Mouse (Mus musculus): ENCODE data around the gene Hoxd13.

The Hoxd13 gene

DNA sequence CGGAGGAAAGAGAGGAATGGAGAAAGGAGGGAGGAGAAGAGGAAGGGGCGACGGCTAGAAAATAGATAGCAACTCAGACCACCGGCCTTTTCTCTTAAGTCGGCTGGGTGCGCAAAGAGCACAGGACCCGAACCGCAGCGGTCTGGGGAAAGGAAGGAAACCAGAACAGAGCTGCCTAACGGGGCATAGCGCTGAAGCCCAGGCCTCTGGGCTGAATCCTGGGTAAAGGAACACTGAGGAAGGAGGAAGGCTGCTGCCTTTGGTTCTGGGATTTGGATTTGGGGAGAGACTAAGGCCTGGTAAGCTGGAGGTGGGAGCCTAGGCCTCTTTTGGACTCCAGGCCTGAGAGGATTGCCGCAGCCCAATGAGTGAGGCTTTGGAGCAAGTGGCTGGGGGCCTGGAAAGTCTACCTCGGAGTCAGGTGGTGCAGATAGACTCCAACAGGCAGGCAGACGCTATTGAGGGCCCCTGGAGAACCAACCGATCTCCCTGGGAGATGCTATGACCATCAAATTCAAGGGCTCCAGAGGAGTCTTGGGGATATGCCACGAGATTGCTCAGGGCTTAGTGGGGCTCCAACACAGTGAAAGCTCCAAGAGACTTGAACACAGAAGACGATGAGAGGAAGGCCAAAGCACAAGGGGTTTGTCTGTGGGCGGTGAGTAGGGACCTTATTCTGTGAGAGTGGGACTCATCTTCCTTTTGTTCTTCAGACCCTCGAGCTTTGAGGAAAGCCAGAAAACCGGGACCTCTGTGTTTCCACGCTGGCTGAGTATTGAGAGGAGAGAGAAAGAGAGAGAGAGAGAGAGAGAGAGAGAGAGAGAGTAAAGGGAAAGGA, 12.7 kb downstream of the Hoxd13 start:
- no peak for DNase-seq (ENCODE audit: low read depth, low spot score)

- no peak for DNase-seq (ENCODE audit: low read depth, low spot score)
Measured at GRCm38 (mm10) chr2:74681594-74682531, 13.8 kb downstream of the Hoxd13 start.

GRCm38 (mm10) chr2:74682796-74683195, 14.7 kb downstream of the Hoxd13 start:
- DNase-seq (ENCODE audit: low read depth, low spot score): no peak

DNA sequence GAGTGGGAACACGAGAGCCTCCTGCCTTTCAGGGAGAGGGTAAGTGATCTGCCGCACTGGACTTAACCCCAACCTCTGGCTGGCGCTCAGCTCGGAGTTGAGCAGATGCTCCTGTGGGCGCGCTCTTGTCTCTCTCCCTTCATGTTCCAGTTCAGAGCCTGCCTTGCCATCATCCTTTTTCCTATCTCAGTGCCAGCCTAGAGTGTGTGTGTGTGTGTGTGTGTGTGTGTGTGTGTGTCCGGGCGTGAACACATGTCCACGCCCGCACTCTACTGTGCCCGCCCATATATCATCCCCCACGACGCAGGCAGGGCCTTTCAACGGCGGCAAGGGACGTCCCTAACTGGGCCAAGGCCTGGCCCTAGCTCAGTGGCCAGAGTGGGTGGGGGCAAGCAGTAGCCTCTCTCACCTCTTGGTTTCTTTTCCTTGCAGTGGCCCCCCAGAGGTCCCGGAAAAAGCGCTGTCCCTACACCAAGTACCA, 15.4 kb downstream of the Hoxd13 start:
- DNase-seq (ENCODE audit: low read depth, low spot score): no peak

- DNase-seq (ENCODE audit: low read depth, low spot score): no peak
Measured at GRCm38 (mm10) chr2:74684106-74684505, 16.0 kb downstream of the Hoxd13 start.

GRCm38 (mm10) chr2:74685059-74685603, 17.0 kb downstream of the Hoxd13 start:
- DNase-seq (ENCODE audit: low read depth, low spot score): no peak

GRCm38 (mm10) chr2:74686301-74686987, 18.3 kb downstream of the Hoxd13 start:
- no peak for DNase-seq (ENCODE audit: low read depth, low spot score)

- DNase-seq (ENCODE audit: low read depth, low spot score): no peak
Measured at GRCm38 (mm10) chr2:74686988-74687697, 19.0 kb downstream of the Hoxd13 start.

GRCm38 (mm10) chr2:74687698-74688555, 19.8 kb downstream of the Hoxd13 start:
- DNase-seq (ENCODE audit: low read depth, low spot score): no peak

GRCm38 (mm10) chr2:74688795-74689573, 20.9 kb downstream of the Hoxd13 start:
- DNase-seq (ENCODE audit: low read depth, low spot score): no peak

DNA sequence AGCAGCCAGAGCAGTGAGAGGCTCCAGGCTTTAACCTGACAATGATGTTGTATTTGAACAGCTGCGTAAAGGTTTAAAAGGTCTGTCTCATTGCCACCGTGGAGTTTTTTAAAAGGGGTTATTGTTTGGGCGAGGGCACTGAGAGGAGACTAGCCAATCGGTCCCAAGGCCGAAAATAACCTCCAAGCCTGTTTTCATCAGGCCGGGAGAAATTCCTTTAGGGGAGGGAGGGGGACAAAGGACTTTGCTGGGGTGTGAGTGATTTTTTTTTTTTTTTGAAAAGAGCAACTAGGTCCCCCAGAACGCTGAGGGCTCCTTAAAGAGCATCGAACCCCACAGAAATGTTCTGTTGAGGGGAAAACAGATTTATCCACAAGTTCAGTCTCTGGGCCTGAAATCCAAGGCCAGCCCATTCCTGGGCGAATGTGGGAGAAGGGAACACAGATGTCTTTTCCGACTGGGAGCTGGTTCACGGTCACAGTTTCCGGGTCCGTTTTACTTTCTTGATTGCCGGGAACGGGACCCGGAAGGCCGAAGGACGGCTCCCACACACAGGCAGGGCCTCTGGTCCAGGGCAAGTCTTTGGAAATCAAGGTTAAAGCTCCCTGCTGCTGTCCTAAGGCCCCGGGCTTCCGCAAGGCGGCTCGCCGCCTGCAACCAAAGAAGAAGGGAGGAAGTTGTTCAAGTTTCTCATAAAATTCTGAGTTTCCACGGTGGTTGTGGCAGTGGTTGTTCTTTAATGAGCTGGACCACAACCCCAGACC, 21.6 kb downstream of the Hoxd13 start:
- DNase-seq (ENCODE audit: low read depth, low spot score): no peak

- no peak for DNase-seq (ENCODE audit: low read depth, low spot score)
Measured at GRCm38 (mm10) chr2:74690338-74690716, 22.2 kb downstream of the Hoxd13 start.

- DNase-seq (ENCODE audit: low read depth, low spot score): no peak
Measured at GRCm38 (mm10) chr2:74691022-74691951, 23.2 kb downstream of the Hoxd13 start, which contains the start of gene Hoxd10. Gene Hoxd10, plus strand, starts transcription at chr2:74691924.

DNA sequence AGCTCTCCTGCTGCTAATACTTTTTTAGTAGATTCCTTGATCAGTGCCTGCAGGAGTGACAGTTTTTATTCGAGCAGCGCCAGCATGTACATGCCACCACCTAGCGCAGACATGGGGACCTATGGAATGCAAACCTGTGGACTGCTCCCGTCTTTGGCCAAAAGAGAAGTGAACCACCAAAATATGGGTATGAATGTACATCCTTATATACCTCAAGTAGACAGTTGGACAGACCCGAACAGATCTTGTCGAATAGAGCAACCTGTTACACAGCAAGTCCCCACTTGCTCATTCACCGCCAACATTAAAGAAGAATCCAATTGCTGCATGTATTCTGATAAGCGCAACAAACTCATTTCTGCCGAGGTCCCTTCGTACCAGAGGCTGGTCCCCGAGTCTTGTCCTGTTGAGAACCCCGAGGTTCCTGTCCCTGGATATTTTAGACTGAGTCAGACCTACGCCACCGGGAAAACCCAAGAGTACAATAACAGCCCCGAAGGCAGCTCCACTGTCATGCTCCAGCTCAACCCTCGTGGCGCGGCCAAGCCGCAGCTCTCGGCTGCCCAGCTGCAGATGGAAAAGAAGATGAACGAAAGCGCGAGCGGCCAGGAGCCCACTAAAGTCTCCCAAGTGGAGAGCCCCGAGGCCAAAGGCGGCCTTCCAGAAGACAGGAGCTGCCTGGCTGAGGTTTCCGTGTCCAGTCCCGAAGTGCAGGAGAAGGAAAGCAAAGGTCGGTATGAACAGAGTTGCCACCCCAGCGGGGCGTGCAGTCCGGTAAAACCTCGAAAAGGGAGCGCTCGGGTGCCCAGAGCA, 24.1 kb downstream of the Hoxd13 start:
- DNase-seq (ENCODE audit: low read depth, low spot score): no peak

- no peak for DNase-seq (ENCODE audit: low read depth, low spot score)
Measured at GRCm38 (mm10) chr2:74692808-74693431, 24.8 kb downstream of the Hoxd13 start.

DNA sequence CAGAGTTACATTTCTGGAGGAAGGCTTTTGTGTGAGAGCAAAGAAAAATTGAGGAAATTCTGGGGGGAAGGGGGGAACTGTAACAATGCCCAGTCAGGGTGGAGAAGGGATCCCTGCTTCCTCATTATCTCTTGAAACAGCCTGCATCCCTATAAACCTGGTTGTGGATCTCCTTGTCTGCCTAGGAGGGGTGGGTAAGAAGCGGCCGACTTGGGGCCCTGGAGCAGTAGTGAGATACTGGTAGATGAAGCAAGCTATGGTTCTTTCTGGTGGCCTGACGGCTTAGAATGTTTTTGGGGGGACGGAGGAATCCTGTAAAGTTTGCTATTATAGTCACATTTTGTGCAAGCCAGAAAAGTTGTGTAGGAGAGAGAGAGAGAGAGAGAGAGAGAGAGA, 25.3 kb downstream of the Hoxd13 start:
- no peak for DNase-seq (ENCODE audit: low read depth, low spot score)

Data from WW6 (cell line).